Mouse (Mus musculus) frontal cortex, postnatal 10 days (tissue): ENCODE results near the gene Tmem217.

Source experiments
- DNase-seq, 2 experiments: peaks; one replicate each; pipeline ENCODE4 v3.0.0; 2022; ENCODE audit warnings: low spot score in 2 of 2, mixed read lengths in 1 of 2

Gene Tmem217

DNA sequence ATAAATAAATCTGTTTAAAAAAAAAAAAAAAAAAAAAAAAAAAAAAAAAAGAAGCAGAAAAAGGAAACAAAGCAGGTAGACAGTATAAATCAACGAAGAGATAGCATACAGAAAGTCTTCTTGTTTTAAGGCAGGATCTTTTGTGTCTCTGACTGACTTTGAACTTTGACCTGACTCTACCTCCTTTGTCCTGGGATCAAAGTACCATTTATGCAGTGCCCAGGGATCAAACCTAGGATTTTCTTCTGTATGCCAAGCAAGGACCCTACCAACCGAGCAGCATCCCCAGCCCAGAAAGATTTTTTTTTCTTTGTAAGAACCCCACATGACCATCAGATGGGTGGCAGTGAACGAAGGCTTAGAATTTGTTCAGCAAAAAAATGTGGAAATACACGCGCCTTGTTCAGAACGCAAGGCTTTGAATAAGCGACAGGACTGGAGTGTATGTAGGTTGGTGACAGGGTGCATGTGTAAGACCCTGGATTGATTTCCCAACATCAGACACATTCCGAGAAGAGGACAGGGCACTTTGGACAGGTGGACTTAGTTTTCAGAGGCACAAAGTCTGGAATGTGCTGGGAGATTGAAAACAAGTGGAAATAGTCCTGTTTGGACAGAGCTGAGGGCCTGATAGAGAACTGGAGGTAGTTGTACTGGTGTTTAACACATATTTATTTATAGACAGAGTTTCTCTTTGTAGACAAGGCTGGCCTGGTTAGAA, 63.8 kb downstream of the Tmem217 start:
- DNase-seq: no peak

DNA sequence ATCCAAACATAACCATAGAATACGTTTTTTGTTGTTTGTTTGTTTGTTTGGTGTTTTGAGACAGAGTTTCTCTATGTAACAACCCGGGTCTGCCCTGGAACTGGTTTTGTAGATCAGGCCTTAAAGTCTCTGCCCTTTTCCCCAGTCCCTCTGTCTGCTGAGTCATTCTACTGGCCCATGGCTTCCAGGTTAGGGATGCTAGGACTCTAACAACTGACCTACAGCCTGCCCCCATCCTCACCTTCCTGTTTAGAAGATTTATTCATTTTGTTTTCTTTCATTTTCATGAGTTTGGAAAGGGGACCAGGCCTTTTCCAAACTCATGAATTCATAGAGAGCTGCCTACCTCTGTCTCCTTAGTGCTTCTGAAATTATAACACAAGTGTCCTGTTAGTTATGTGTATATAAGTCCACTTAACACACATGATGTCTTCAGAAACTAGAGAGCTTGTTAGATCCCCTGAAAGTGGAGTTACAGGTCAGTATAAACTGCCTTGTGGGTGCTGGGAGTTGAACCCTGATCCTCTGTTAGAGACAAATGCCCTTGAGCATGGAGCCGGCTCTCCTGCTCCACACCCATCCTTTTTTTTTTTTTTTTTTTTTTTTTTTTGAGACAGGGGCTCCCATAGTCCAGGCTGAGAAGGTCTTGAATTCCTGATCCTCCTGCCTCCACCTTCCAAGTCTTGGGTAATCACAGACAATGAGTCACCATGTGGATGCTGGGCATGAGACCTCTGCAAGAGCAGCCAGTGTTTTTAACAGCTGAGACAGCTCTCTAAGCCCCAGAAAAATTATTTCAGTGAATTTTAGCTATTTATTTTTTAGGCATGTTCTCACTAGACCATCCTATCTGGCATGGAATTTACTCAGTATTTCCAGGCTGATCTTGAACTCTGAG, 66.6 kb downstream of the Tmem217 start:
- DNase-seq: no peak

DNA sequence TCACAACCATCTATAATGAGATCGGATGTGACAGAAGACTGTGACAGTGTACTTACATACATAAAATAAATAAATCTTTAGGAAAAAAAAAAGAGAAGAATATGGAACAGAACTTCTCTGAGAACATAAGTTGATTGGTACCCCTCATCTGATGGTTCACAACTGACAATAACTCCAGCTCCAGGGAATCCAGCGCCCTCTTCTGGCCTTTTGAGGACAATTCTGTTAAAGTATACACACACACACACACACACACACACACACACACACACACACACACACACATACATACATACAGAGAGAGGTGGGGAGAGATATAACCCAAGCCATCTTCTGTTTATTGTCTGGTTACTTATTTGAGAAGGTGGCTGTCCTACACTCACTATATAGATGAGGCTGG, 67.8 kb downstream of the Tmem217 start:
- no peak for DNase-seq

- DNase-seq: no peak
Observed at GRCm38 (mm10) chr17:29483282-29483681, 68.9 kb downstream of the Tmem217 start.

DNA sequence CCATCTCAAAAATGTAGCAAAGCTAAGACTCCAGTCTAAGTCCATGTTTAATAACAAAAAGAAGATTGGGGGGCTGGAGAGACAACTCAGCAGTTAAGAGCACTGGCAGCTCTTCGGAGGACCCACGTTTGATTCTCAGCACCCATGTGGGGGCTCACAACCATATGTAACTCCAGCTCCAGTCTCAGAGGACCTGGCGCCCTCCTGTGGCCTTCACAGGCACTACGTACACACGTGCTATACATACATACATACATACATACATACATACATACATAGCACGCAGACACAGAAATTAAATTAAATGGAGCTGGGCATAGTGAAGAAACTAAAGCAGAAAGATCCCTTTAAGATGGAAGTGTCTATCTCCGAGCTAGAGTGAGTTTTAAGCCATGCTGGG, 69.6 kb downstream of the Tmem217 start:
- no peak for DNase-seq

DNA sequence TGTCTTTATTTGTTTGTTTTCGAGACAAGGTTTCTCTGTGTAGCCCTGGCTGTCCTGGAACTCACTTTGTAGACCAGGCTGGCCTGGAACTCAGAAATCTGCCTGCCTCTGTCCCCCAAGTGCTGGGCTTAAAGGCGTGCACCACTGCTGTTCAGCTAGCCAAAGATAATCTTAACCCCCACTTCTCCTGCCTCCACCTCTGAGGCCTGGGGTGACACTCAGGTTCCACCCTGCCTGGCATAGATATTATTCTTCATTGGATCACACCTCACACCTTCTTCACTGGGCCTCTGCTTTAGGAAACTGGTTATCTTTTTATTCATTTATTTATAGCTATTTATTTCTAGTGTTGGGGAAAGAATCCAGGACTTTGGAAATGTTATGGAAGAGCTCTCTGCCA, 71.9 kb downstream of the Tmem217 start:
- no peak for DNase-seq

DNA sequence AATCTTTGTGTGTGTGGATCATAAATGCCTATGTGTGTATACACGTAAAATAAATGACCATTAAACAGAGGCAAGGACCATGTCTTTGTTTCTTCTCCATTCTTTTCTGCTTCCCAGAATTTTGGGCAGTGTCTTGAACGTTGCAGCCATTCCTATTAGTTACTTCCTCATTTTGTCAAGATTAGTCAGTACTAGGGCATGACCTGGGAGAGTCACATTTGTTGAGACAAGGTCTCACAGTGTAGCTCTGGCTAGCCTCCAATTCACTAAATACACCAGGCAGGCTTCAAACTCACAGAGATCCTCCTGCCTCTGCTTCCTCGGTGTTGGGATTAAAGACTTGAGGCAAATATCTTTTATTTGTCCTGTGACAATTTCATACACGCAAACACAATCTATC, 73.9 kb downstream of the Tmem217 start:
- DNase-seq: no peak

DNA sequence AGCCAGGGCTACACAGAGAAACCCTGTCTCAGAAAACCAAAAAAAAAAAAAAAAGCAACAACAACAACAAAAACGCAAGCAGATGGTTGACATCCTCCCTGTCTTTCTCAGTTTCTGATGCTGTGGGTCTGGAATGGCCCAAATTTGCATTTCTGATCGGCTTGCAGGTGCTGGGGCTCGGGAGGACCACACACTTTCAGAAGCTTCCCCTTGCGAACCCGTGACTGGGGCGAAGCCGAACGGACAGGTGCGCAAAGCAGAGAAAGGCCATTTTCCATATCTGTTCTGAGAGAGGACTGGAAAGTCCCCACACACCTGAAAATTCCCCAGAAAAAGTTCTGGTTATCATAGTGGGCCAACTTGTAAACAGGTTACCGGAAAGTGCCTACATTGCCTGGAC, 74.8 kb downstream of the Tmem217 start:
- no peak for DNase-seq

GRCm38 (mm10) chr17:29476461-29476860, 75.7 kb downstream of the Tmem217 start:
- DNase-seq: no peak
